Mouse (Mus musculus) MEL-GATA-1-ER (cell line): Measurements from ENCODE around the gene Zfp579.
A peak's percentile ranks its signal among the peaks of the same experiment; 100 is the strongest.
"Not testable (repeated sequence)": the region's sequence is repeated elsewhere in the genome, so short reads cannot be mapped to it uniquely, and the experiment has no call there.

Source experiments
- DNase-seq: peaks from one replicate; pipeline ENCODE4 v3.0.0-alpha.2; 2012; ENCODE audit warnings: low read depth; ENCODE audit errors: extremely low read depth

The Zfp579 gene

DNA sequence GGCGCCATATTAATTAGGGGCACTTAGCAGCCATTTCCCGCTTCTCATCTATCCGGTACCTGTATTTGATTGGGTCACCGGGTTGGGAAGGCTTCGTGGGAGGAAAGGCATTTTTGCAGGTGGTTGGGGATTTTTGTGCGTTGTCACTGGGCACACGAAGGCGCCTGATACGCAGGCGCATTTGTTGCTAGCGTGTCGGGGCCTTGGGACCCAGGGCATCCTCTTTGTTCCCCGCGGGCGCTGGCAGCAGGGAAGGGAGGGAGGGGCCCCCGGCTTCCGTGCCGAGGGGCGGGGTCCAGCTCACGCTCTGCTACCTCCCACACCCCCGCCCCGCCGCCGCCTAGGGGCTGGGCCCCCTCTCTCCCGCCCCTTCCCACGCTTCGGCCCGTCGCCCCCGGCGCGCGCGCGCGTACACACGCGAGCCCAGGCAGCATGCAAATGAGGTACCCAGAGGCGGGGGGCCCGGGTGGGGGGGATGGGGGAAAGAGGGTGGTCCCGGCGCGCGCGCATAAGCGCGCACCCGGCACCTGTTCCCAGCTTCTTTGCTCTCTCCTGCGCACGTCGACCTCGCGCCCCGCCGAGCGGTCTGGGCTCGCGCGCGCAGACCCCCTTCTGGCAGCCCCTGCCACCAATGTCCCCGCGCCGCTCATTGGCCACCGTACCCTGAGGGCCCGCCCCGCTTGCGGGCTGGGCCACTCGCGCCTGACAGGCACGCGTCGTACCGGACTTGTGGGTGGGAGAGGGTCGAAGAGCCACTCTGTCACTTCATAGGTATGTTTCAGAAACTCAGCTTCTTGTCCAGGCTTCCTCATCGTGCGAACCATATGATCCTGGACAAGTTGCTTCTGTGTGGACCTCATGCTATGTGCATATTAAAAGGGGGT is 19.4 kb upstream of the Zfp579 start, which contains the start of gene Gm44973:
TSS of gene Gm44973 (plus strand) at position 379 of the 884 bp plus-strand sequence.
- DNase-seq: peak; percentile 94

GRCm38 (mm10) chr7:5014251-5015117 is 18.5 kb upstream of the Zfp579 start, which contains the start of the genes Zfp524 and Fiz1:
Zfp524 (plus strand) TSS chr7:5014415.
Fiz1 (minus strand) TSS chr7:5014697.
- peak; percentile 87 for DNase-seq

GRCm38 (mm10) chr7:5012681-5013513 is 16.9 kb upstream of the Zfp579 start:
- no peak for DNase-seq

DNA sequence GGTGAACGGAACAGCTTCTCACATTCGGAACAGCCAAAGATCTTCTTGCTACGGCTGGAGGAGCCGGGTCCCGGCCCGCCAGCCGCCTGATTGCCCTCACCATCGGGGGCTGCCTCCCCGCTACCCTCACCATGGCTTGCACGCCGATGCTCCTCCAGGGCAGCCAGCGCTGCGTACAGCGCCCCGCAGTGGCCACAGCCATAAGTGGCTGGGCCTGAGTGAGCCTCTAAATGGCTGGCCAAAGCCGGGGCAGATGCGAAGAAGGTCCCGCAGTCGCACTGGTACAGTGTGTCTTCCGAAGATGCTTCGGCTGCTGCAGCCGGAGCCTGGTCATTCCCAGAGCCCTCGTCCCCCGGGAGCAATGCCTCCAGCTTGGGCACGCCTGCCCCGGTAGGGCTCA is 12.3 kb upstream of the Zfp579 start:
- DNase-seq: no peak

DNA sequence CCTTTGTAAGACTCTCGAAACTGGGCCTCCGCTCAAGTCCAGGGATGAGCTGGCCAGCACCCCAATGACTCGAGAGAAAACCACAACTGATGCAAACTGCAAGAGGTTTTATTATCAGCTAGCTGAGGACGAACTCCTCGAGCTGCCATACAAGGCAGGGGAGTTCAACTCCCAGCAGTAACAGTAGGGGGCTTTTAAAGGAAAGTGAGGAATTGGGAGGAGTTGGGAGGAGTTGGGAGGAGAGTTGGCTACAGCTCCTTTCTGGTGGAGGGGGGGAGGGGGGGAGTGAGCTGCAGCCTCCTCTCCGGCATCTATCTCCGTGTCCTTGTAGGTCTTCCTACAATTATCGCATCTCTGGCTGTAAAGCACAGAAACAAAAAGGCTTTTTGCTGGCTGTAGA is 6.9 kb upstream of the Zfp579 start:
- DNase-seq: not testable (repeated sequence)

- no peak for DNase-seq
These were observed 3.9 kb upstream of the Zfp579 start for GRCm38 (mm10) chr7:4999876-5000275.

GRCm38 (mm10) chr7:4996934-4997333 is 976 bp upstream of the Zfp579 start:
- no peak for DNase-seq

- DNase-seq: no peak
These were observed 523 bp downstream of the Zfp579 start for GRCm38 (mm10) chr7:4995268-4996002.

- no peak for DNase-seq
These were observed 1.8 kb downstream of the Zfp579 start for GRCm38 (mm10) chr7:4993999-4994788.

GRCm38 (mm10) chr7:4993347-4993998 is 2.5 kb downstream of the Zfp579 start:
- DNase-seq: no peak

DNA sequence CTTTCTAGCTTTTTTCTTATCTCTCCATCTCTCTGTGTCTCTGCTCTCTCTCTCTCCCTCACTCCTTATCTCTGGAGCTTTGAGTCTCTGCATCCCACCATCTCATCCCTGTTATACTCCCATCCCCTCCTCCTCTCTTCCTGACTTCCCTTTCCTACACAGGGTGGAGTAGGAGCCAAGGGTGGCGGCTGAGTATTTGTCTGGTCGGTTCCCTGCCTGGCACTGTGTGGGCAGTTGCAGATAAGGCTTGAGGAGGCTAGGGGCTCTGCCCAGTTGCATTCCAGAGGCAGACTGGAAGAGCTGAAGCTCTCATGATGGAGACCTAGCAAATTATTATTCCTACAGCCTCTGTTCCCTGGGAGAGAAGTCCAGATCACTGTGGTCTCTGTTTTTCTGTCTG is 7.7 kb downstream of the Zfp579 start:
- DNase-seq: no peak

- no peak for DNase-seq
These were observed 19.1 kb downstream of the Zfp579 start for GRCm38 (mm10) chr7:4976832-4977231.

DNA sequence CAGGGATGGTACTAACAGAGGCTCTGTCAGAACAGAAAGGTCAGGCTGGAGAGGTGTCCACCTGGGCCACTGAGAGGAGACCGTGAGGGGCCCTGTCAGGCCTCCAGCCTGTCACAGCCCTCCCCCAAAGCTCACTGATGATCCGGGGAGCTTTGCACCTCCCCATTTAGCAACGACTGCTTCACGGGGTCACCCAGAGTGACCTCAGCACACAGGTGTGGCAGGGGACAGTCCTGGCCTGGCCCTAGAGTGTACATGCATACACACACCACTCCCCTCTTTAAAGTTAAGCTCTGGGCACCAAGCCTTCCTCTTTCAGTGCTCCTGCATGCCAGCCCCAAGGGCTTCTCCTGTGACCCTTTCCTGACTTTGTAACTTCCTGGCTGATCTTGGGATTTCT is 20.5 kb downstream of the Zfp579 start:
- no peak for DNase-seq

DNA sequence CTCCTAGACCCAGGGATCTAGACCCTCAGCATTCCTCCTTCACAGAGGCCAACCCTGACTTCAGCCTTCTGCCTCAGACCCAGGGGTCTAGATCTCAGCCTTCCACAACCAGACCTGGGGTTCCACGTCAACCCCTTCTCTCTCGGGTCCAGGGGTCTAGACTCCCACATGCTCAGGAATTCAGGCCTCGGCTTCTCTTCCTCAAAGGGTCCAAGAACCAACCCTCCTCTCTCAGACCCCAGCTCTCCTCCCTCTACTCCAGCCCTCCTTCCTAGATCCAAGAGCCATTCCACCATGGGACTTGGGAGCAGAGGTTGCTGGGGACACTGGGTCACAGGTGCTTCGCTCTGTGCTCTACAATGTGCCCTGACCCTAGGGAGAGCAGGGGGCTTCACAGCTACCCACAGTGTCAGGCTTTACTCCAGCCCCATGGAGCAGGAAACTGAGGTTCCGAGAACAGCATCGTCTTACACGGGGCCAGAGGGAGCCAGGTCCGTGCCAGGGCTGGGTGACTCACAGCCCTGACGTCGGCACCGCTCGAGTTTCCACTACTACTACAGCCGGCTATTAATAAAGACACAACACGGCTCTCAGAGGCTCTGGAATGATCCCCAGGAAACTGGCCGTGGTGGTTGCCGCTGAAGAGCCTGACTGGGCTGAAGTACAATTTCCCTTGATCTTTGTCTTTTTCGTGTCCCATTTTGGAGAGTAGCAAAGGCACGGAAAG is 23.5 kb downstream of the Zfp579 start:
- DNase-seq: no peak

DNA sequence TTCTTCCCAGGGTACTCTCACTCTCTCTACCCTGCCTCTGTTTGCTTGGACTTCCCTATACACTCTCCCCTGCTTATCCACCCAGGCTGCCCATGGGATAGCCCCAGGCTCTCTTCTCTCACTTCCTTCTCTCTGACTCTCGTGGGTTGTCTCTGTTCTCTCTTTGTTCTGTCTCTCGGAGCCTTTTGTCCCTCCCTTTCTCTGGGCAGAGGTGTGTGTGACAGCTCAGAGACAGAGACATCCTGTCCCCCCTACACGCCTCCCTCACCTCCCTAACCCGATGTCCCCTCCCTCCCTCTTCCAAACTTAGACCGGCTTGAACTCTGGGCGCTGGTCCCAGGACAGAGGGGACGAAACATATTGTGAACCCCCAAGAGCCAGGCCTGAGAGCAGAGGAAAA is 24.2 kb downstream of the Zfp579 start:
- no peak for DNase-seq

DNA sequence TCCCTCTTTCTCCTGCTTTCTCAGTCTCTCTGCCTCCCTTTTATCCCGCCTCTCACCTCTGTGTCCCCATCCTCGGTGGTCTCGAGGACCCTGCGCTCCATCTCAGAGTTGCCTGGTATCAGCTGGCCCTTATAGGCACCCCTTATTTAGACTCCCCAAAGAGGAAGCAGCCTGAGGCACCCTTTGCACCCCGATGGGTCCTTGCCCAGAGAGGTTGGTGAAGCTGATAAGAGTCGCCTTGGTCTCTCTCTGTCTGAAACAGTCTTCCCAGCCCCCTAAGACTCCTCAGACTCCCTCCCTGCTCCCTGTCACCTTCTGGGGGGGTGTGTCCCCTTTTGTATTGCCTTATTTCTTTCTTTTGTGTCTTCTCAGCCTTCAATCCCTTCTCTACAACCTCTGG is 24.9 kb downstream of the Zfp579 start, which contains the start of gene Sbk3:
TSS of gene Sbk3 (minus strand) at position 101 of the 400 bp plus-strand sequence.
- DNase-seq: no peak

- no peak for DNase-seq
These were observed 31.0 kb downstream of the Zfp579 start for GRCm38 (mm10) chr7:4964988-4965387.

DNA sequence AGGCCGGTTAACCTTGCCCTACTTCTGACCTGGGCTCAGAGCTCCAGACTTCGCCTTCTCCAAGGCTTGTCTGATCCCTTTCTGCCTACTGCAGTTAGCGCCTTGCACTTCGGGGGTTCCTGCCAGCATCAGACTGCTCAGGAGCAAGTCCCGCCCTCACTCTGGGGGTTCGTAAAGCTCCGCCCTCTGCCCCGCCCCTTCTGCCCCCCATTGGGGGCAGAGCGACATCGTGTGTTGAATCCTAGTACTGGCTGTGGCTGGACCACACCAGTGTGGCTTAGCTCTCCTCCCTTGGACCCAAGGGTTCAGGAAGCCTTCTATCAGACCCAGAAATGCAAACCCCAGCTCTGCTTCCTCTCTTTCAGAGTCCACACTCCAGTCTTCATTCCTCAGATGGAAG is 31.7 kb downstream of the Zfp579 start, which contains the start of gene Sbk2:
TSS of gene Sbk2 (minus strand) at position 135 of the 400 bp plus-strand sequence.
- DNase-seq: no peak
